Mouse (Mus musculus) cerebellum, adult 11-12 months (tissue): ENCODE results near the gene Asb8.

ENCODE experiments used
- DNase-seq: peaks from one replicate; pipeline ENCODE4 v3.0.0; 2022

Gene Asb8

DNA sequence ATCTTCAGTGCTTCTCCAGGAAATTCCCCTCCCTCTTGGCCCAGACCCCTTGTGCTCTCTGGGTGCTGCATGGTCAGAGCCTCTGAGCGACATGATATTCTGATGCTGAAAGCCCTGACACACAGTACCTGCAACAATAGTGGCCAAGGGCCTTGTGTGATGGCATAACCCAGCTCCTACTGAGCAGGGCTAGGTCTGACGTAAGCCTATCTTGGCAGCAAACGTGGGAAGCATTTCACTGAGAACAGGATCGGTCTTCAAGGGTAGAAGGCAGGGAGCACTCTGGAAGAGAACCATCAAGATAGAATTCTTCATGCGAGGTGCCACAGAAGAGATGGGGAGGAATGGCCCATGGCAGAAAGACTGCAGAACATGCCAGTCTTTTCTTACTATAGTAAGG lies at the start of gene Asb8:
Gene Asb8 (minus strand): TSS at position 101 of the 400 bp plus-strand sequence.
- no peak for DNase-seq

DNA sequence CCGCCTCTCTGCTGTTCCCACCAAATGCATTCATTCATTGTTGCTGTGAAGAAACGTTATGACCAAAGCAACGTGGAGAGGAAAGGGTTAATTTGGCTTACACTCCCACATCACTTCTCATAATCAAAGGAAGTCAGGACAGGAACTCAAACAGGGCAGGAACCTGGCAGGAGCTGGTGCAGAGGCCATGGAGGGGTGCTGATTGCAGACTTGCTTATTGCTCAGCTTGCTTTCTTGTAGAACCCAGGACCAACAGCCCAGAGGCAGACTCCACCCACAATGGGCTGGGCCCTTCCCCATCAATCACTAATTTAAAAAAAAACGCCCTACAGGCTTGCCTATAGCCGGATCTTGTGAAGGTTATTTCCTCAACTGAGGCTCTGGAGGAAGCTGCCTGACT lies 48.7 kb upstream of the Asb8 start:
- DNase-seq = no peak

DNA sequence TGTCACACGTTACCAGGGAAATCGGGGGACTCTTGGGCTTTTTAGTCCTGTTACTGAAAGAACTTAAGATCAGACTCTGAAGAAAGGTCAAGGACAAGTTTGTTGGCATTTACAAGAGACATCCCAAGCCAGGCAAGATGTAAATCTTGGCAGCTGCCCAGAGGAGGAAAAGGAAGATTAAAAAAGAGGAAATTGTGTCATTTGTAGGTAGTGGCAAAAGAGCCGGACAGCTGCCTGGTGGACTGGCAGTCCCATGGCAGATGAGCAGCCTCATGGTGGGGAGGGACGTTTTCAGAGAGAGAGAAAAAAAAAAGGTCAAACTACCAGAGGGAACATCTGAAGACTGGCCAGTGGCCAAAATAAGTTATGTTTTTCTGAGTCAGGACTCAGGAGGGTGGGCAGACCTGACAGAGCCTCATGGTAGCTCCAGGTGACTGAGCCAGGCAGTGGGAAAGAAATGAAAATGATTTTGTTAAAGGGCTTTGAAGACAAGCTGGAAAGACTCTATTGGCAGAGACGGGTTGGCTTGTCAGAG lies 48.0 kb upstream of the Asb8 start:
- DNase-seq = no peak

GRCm38 (mm10) chr15:98209676-98210075 lies 44.3 kb upstream of the Asb8 start:
- no peak for DNase-seq

DNA sequence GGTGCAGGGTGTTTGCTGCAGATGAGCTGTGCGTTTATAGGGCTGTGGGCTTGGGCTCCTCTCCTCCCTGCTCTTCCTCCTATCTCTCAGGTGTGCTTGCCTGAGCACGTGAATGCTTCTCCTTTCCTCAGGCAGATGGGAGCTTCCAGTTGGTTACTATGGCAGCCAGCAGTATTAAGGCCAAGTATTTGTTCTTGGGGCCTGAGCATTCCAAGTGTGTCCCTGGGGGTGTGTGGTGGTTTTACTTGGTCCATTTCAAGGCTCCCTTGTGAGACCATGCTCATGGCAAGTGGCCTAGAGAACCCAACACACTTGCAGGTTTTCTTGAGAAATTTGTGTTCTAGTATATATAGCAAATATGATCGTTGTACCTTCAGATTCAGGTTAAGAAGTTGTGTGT lies 30.0 kb upstream of the Asb8 start, which contains the start of gene Olfr288:
Gene Olfr288 (minus strand): TSS at position 101 of the 400 bp plus-strand sequence.
- no peak for DNase-seq

- DNase-seq = no peak
Observed at GRCm38 (mm10) chr15:98184456-98184855, 19.0 kb upstream of the Asb8 start.

DNA sequence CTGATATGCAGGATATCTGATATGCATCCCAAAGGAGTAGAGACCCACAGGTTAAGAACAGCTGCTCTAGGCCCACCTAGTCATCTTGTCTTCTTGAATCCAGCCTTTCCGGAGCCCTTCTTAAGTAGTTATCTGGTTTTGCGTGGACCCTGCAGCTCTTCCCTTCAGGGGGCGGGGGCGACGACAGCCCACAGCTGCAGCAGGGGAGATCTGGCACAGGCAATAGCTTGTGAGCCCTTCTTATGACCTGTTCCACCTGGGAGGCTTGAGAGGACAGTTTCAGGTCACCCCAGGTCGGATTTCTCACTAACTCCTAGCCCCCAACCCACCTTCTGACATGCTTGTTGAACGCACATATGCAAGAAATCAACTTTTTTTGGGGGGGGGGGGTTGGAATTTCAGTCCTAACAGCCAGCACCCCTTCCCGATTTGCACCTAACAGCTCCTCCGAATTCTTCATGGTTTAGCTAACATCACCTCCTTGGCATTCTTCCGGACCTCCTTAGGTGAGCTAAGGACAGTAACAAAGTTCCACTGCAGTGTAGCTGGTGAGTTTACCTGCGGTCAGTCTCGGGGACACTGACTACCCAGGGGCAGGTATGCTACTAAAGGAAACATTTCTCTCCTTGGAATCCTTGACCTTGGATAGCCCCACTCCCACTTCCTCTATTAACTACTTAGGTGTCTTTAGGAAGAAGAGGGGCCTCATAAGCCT lies 16.6 kb upstream of the Asb8 start:
- peak; percentile 70 for DNase-seq

GRCm38 (mm10) chr15:98181132-98181711 lies 15.8 kb upstream of the Asb8 start:
- DNase-seq = peak; percentile 99

- no peak for DNase-seq
Observed at GRCm38 (mm10) chr15:98180567-98181131, 15.2 kb upstream of the Asb8 start.

DNA sequence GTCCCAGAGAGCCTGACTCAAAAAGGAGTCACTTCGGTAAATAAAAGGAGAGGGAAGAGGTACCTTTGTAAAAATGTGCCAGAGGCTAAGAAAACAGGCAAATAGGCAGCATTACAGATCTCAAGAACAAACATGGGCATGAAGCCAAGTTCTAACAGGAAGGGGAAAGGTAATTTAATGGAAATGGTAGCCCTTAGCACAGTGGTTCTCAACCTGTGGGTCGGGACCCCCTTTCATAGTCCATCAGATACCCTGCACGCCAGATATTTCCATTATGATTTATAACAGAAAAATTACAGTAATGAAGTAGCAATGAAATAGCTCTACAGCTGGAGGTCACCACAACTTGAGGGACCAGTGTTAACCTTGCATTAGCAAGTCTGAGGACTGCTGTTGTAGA lies 11.9 kb upstream of the Asb8 start:
- no peak for DNase-seq

DNA sequence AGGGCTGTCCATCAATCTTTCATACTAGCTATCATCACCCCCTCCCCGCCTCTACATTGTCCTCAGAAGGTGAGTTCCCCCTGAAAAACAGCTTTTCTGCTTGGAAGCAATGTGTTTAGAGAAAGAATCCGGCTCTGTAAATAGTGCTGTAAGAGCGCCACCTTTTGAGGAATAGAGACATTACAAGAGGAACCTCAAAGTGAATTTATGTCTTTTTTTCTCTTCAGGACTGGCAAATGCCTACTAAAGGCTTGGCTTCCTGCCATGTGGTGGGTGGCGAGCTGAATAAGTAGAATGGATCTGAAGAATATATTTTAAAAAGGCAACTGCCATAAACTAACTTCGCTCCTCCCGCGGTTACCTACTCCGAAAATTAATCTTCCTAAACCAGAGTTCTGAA lies 8.4 kb upstream of the Asb8 start:
- DNase-seq = no peak

GRCm38 (mm10) chr15:98172113-98172512 lies 6.7 kb upstream of the Asb8 start:
- no peak for DNase-seq

GRCm38 (mm10) chr15:98170917-98171316 lies 5.5 kb upstream of the Asb8 start:
- DNase-seq = no peak

GRCm38 (mm10) chr15:98170365-98170764 lies 4.9 kb upstream of the Asb8 start:
- DNase-seq = no peak

- DNase-seq = no peak
Observed at GRCm38 (mm10) chr15:98168622-98169004, 3.2 kb upstream of the Asb8 start.

DNA sequence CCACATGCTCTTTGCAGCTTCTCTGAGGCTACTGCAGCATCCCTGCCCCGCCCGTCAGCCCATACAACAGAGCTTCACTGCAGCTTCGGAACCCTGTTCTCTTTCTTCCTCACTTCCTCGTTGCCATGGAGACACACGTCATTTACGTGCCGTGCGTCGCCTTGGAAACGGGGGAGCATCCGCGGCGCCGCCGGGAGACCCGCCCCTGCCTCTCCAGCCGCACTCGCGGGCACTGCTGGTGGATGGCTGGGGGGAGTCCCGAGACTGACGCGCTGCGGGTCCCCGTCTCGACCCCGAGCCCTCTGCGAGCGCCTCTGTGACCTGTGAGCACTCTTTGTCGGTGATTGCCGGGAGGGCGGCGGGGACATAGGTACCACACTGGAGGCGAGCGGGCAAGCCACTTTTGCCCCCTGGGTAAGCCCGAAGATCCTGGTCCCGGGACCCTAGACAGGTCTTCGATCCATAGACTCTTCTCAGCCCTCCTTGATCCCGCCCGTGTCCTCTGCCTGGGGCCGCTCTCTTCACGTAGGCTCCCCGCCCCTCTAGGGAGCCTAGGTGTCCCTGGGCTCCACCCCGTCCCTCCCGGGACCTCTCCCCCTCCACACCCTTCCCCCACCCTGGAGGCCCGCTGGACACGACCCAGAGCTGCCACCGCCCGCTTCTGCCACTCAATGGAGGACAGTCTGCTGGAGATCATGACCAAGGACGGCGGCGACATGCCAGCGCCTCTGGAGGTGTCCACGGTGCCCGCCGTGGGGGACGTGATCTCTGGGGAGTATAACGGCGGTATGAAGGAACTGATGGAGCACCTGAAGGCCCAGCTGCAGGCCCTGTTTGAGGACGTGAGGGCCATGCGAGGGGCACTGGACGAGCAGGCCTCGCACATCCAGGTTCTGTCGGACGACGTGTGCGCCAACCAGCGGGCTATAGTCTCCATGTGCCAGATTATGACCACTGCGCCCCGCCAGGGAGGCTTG lies 2.5 kb upstream of the Asb8 start:
- DNase-seq = peak; percentile 92

DNA sequence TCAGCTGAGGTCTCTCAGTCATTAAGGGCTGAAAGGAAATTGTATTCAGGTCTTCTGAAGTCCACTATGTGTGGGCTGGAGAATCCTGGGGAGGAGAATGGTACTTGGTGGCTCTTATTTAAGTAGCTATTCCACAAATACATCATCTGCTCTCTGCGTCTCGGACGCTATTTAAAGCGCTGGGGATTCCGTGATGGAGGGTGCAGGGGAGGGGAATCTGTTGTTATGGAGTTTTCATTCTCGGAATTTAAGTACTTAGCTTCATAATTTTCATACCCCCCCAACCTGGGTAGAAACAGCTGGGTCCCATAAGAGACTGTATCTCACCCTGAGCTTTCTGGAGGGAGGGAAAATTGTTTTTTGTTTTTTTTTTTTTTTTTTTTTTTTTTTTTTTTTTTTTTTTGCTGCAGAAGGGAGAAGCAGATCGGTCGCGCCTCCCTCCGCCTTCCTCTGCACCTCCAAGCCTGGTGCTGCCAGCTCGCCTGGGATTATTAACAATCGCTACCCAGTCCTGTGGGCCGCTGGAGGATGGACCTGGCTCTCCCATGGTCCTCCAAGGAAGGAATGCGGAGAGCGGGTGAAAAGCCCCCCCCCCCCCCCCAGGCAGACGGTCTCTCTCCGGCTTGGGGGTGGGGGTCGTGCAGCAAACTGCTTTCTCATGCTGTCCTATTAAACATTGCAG lies 1.7 kb upstream of the Asb8 start, which contains the start of gene Ccdc184:
Gene Ccdc184 (plus strand): TSS at position 196 of the 682 bp plus-strand sequence.
- no peak for DNase-seq

GRCm38 (mm10) chr15:98162561-98162960 lies 2.9 kb downstream of the Asb8 start:
- DNase-seq = no peak

- no peak for DNase-seq
Observed at GRCm38 (mm10) chr15:98161026-98161805, 4.2 kb downstream of the Asb8 start.

DNA sequence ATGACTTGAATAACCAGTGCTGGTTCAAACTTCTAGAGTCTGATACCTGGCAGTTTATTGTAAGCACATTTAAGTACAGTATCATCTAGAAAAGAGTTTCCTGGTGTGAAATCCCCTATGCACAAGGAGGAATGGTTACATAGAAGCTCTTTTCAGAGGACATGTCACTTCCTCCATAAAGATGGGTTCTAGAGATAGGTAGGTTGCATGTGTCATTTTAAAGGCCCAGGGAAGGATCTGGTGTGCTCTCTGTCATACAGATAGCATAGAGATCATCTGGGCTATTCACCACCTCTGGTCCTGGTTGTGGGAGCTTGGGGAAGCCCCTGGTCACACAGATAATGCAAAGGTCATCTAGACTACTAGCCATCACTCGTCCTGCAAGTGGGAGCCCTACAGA lies 8.2 kb downstream of the Asb8 start:
- DNase-seq = no peak

DNA sequence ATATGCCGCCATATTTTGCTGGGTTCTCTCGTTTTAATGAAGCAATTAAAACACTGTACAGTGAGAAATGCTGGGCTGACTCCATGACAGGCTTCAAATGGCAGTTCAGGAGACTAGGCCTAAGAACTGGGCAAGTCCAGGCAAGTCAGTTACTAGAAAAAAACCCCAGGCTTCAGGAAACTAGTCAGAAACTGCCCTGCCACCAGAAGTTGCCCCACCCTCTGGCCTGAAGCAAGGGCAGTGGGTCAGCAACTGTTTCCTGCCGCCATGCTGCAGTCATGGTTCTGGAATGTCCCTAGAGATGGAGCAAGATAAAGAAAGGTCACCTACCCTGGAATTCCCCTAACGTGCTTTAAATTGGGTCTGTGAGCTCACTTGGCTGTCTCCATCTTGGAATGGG lies 9.5 kb downstream of the Asb8 start:
- DNase-seq = no peak
